Mouse (Mus musculus) heart, embryonic 10.5 days (tissue): ENCODE data around the gene Slc31a2. TPM values are rescaled to one million over a fixed set of nuclear protein-coding genes. Genes with fewer than 3 reads are reported as not detected.

Experiments used
- DNase-seq: peaks from one replicate; pipeline ENCODE4 v3.0.0-alpha.2; 2017; ENCODE audit warnings: low spot score
- H3K27ac ChIP-seq: fragments of 300-500 bp; sonication (generic); 2 replicates; pipeline ENCODE4 v1.5.1; 2016; ENCODE audit warnings: mild to moderate bottlenecking
- H3K27me3 ChIP-seq: fragments of 300-500 bp; sonication (generic); 2 replicates; pipeline ENCODE4 v1.6.1; 2016; ENCODE audit warnings: mild to moderate bottlenecking; ENCODE audit not compliant: poor library complexity, insufficient read depth, severe bottlenecking
- H3K36me3 ChIP-seq: fragments of 300-500 bp; sonication (generic); 2 replicates; pipeline ENCODE4 v1.6.1; 2016; ENCODE audit warnings: mild to moderate bottlenecking, moderate library complexity
- H3K4me1 ChIP-seq: fragments of 300-500 bp; sonication (generic); 2 replicates; pipeline ENCODE4 v1.6.1; 2016; ENCODE audit warnings: mild to moderate bottlenecking
- H3K4me3 ChIP-seq: fragments of 300-500 bp; sonication (generic); 2 replicates; pipeline ENCODE4 v1.5.1; 2016; ENCODE audit warnings: mild to moderate bottlenecking, moderate library complexity
- H3K9me3 ChIP-seq: fragments of 300-500 bp; sonication (generic); 2 replicates; pipeline ENCODE4 v1.6.1; 2016; ENCODE audit warnings: mild to moderate bottlenecking, moderate library complexity
- WGBS: fragments of 180-500 bp; shearing (Covaris S2); methylation state at CpG from one replicate; pipeline ENCODE4 v1.1.7; 2016; 5-methylcytosine and 5-hydroxymethylcytosine counted together
- polyA plus RNA-seq: library from polyadenylated mRNA; unstranded; fragments of >200 nt; fragmentation: Nextera tagmentation; extraction: Ambion mirVana; gene quantifications from 2 replicates; pipeline ENCODE4 v1.2.1, GENCODE M21; 2016

Gene Slc31a2
- polyA plus RNA-seq, 1 experiment from 2014 or later: 12.8 TPM

DNA sequence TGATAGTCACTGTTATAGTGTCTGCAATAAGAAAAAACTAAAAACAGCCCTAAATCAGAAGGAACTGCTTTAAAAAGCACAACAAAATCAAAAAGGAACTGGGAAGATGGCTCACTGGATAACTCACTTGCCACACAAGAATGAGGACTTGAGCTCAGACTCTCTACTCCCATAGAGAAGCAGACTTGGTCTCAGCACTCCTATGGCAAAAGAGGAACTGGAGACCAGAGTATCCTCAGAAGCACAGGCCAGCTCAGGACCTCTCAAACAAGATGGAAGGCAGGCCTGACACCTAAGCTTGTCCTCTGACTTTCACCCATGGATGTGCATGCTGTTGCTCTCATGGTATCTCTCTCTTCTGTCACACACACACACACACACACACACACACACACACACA lies 46.0 kb downstream of the Slc31a2 start:
- Histone ChIP-seq H3K9me3 (no peaks in the 10 kb centered on the region), H3K36me3 (peaks cover 62% of the 10 kb centered on the region), H3K27ac (no peak overlapping the region), H3K4me3 (no peak overlapping the region), H3K4me1 (no peaks in the 10 kb centered on the region), H3K27me3 (no peaks in the 10 kb centered on the region)
- no peak for DNase-seq

DNA sequence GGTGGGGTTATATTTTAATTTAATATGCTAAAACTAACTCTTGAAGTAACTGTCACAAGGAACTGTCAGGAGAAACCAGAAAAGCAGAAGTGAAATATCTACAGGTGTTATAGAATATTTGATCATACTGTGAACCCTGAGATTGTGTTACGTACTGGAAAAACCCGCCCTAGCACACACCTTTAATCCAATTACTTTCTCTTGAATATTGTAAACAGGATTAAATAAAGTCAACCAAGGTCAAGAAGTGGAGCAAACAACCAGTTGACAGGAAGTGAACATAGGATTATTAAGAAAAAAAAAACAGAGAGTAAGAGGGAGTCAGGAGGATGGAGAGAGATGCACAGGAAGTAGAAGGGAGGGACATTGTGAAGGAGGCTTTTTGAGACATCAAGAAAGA lies 50.5 kb downstream of the Slc31a2 start:
- Histone ChIP-seq H3K27ac (no peak overlapping the region), H3K9me3 (no peaks in the 10 kb centered on the region), H3K27me3 (no peaks in the 10 kb centered on the region), H3K4me1 (no peaks in the 10 kb centered on the region), H3K36me3 (peaks cover 49% of the 10 kb centered on the region), H3K4me3 (no peak overlapping the region)
- DNase-seq: no peak
- WGBS: 91% methylated on average over 2 of the region's 2 CpGs

DNA sequence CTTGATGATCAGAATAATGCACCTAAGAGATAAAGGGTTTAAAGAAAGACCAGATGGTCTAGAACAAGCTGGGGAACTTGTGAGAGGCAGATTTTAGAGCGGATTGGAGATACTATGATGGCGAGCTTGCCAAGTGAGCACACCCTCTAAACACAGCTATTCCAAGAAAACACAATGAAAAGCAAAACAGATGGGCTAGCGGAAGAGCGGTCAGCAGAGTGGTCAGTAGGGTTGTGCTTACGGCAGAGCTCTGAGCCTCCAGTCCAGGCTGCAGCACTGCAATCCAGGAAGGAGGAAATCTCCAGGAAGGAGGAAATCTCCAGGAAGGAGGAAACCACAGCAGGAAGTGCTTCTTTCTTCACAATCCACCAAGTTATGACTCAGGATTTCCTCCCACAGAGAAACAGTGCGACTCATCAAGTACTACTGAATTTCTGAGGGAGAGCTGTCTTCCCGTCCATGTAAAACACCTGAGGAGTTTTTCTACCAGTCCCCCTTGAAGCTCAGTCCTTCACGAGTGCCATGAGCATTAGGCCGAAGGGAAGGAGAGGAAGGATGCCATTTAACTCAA lies 51.4 kb downstream of the Slc31a2 start:
- no peak overlapping the region for H3K4me3 ChIP-seq
- no peaks in the 10 kb centered on the region for H3K27me3 ChIP-seq
- no peaks in the 10 kb centered on the region for H3K4me1 ChIP-seq
- no peak overlapping the region for H3K27ac ChIP-seq
- peaks cover 54% of the 10 kb centered on the region for H3K36me3 ChIP-seq
- DNase-seq: no peak
- H3K9me3 ChIP-seq: no peaks in the 10 kb centered on the region
- WGBS: 80% methylated on average over 9 of the region's 9 CpGs

DNA sequence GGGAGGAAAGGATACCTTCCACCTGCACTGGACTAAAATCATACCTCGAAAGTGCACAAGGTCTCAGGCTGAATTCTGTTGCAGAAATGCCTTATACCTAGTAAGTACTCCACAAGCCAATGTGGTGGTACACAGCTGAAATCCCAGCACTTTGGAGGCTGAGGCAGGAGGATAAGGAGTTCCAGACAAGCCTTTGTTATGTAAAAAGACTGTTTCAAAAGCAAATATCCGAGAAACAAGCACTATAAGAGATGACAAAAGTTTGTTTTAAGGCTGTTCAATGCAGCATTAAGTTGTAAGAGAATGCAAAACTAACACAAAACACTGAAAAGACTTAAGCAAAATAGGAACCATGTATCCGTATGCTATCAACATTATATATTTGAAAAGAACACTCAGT lies 52.2 kb downstream of the Slc31a2 start:
- H3K36me3 ChIP-seq: peaks cover 62% of the 10 kb centered on the region
- no peak for DNase-seq
- H3K27me3 ChIP-seq: no peaks in the 10 kb centered on the region
- H3K4me3 ChIP-seq: no peak overlapping the region
- no peak overlapping the region for H3K27ac ChIP-seq
- WGBS: 90% methylated on average over 3 of the region's 3 CpGs
- H3K9me3 ChIP-seq: no peaks in the 10 kb centered on the region
- H3K4me1 ChIP-seq: no peaks in the 10 kb centered on the region

DNA sequence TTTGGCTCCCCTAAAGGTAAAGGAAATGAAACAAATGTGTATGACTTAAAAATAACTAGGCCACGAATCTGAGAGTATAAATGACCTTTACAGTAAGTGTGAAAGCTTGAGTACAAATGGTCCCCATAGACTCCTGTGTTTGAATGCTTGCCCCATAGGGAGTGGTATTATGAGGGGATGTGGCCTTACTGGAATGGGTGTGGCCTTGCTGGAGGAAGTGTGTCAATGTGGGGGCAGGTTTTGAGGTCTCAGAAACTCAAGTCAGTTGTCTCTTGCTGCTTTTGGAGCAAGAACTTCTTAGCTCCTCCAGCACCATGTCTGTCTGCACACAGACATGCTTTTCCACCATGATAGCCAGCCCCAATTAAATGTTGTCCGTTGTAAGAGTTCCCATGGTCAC lies 54.1 kb downstream of the Slc31a2 start:
- Histone ChIP-seq H3K27me3 (no peaks in the 10 kb centered on the region), H3K4me1 (no peaks in the 10 kb centered on the region), H3K27ac (no peak overlapping the region), H3K4me3 (no peak overlapping the region), H3K9me3 (no peaks in the 10 kb centered on the region), H3K36me3 (peaks cover 72% of the 10 kb centered on the region)
- 92% methylated on average over 2 of the region's 2 CpGs for WGBS
- DNase-seq: no peak

DNA sequence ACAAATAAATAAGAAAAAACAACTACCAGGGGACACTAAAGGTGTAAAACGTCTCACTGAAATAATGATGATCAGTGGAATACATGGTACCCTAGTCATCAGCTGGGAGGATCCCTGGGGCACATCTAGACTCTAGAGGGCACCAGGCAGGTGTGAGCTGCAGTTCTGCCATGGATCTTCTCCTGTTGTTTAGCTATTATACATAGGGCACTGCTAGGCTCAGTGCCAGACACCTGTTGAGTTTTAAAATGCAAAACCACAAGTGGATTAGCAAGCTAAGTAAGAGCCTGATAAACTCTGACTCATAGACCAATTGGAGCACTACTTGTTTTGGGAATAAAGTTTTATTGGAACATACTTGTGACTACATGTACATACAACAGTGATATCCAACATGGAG lies 55.9 kb downstream of the Slc31a2 start:
- 53% methylated on average over 1 of the region's 1 CpGs for WGBS
- Histone ChIP-seq H3K9me3 (no peaks in the 10 kb centered on the region), H3K27ac (no peak overlapping the region), H3K4me1 (no peaks in the 10 kb centered on the region), H3K4me3 (no peak overlapping the region), H3K36me3 (peaks cover 79% of the 10 kb centered on the region), H3K27me3 (no peaks in the 10 kb centered on the region)
- DNase-seq: no peak

DNA sequence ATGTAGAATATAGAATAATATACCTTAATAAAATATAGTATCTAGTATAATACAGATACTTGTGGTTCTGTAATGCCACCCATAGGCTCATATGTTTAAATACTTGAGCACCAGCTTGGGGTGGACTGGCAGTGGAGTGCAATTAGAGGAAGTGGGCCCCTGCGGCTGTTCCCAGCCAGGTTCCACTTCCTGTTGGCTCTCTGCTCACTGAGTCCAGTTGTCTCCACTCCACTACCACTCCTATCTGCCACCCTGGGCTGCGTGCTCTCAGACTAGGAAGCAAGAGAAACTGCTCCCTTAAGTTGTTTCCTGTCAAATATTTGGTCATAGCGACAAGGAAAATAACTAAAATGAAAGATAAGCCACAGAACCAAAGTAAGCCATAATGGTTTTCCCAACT lies 60.3 kb downstream of the Slc31a2 start:
- WGBS: 83% methylated on average over 3 of the region's 3 CpGs
- peaks cover 78% of the 10 kb centered on the region for H3K36me3 ChIP-seq
- no peaks in the 10 kb centered on the region for H3K4me1 ChIP-seq
- no peak for DNase-seq
- H3K4me3 ChIP-seq: no peak overlapping the region
- no peaks in the 10 kb centered on the region for H3K27me3 ChIP-seq
- no peak overlapping the region for H3K27ac ChIP-seq
- H3K9me3 ChIP-seq: no peaks in the 10 kb centered on the region

DNA sequence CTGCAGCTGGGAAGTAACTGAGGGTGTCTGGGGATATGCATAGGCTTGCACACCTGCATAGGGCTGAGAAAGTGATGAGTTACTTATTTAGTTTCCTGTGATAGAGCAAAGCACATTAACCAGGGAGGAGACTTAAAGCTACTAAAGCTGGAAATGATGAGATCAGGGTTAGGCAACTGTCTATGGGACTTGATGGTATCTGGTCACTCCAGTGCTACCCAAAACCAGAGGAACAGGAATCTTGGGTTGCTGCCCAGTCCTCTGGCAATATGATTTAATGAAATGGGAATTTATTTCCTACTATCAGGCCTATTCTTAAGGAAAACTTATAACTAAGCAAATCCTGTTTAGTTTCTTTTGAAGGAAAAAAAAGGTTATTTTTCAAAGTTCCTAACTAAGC lies 63.7 kb downstream of the Slc31a2 start:
- no peak overlapping the region for H3K4me3 ChIP-seq
- no peak for DNase-seq
- H3K27me3 ChIP-seq: no peaks in the 10 kb centered on the region
- H3K4me1 ChIP-seq: no peaks in the 10 kb centered on the region
- H3K36me3 ChIP-seq: peaks cover 66% of the 10 kb centered on the region
- H3K9me3 ChIP-seq: no peaks in the 10 kb centered on the region
- H3K27ac ChIP-seq: no peak overlapping the region

DNA sequence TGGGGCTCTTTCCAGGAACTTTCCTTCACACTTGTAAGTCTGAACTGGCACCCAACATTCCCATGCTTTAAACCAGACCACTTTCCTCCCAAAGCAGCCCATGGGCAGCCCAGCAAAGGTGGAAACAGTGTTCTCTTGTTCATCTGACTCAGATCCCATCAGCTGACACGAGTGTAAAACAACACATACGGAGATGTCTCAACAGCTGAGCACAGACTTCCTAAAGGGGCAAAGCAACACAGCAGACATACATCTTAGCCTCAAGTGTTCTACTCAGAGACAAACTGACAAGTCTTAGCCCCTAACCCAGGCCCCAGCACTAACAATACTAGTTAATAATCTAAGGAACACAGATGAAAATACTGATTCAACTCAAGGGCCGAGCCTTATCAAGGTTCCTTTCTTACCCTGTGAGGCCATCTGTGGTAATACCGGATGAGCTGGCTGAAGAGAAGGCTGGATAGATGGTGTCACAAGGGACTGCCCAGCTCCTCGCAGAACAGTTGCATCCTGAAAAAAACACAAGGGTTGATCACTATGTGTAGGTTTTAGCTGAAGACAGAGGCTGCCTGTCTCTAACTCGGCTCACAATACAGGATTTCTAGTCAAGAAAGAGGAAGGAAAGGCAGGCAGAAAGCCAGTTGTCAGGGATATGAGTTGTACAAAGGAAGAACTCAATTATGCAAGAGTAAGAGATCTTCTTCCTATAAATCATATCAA lies 66.7 kb downstream of the Slc31a2 start:
- 63% methylated on average over 6 of the region's 6 CpGs for WGBS
- no peak for DNase-seq
- Histone ChIP-seq H3K27ac (no peak overlapping the region), H3K36me3 (peaks cover 58% of the 10 kb centered on the region), H3K9me3 (no peaks in the 10 kb centered on the region), H3K4me1 (no peaks in the 10 kb centered on the region), H3K27me3 (no peaks in the 10 kb centered on the region), H3K4me3 (no peak overlapping the region)

DNA sequence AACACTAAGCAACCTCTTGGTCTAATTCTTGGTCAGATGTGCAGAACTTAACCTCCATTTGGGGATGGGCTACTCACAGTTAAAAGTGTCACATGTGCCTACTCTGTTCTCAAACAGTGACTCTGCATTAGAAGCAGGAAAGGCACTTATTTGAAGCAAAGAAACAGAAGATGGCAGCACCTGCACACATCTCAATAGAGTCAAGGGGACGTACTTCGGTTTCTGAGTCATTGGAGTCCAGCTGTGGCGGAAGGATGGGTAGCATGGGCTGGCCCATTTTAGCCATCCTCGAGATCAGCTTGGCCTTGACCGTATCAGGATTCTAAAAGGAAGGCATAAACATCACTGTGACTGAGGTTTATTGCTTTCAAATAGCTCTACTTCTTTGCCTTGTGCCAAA lies 69.6 kb downstream of the Slc31a2 start:
- H3K9me3 ChIP-seq: no peaks in the 10 kb centered on the region
- 80% methylated on average over 5 of the region's 5 CpGs for WGBS
- no peaks in the 10 kb centered on the region for H3K4me1 ChIP-seq
- peaks cover 55% of the 10 kb centered on the region for H3K36me3 ChIP-seq
- H3K27me3 ChIP-seq: no peaks in the 10 kb centered on the region
- no peak overlapping the region for H3K4me3 ChIP-seq
- DNase-seq: no peak
- H3K27ac ChIP-seq: no peak overlapping the region

DNA sequence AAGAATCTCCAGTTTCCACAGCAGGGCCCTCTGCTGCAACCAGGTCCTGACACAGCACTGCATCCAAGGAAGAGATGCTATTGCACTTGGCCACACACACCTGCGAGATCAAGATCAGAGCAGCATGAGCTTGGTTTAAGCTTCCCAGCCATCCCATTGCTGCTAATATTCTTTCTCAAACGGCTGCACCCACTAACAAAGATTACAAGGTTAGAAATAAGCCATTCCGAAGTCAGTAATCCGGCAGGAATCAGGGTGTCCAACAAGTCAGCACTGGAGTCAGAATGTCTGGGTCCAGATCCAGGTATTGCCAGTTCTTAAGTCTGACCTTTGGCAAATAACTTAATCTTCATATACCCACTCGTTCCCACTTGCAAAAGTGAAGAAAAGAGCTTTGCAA lies 76.2 kb downstream of the Slc31a2 start:
- Histone ChIP-seq H3K27me3 (no peaks in the 10 kb centered on the region), H3K4me1 (no peaks in the 10 kb centered on the region), H3K9me3 (no peaks in the 10 kb centered on the region), H3K36me3 (peaks cover 38% of the 10 kb centered on the region), H3K4me3 (no peak overlapping the region), H3K27ac (no peak overlapping the region)
- no peak for DNase-seq
- WGBS: 86% methylated on average over 5 of the region's 5 CpGs

DNA sequence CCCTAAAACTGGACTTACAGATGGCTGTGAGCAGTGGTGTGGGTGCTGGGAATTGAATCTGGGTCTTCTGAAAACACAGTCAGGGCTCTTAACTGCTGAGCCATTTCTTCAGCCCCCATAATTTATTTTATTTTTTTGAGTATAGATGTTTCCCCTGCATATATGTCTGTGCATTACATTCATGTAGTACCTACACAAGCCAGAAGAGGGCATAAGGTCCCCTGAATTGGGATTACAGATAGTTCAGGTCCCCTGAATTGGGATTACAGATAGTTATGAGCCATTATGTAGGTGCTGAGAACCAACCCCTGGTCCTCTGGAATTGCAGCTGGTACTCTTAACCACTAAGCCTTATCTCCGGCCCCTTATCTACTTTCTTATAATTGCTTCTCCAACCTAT lies 81.6 kb downstream of the Slc31a2 start:
- DNase-seq: no peak
- Histone ChIP-seq H3K4me1 (no peaks in the 10 kb centered on the region), H3K9me3 (no peaks in the 10 kb centered on the region)

DNA sequence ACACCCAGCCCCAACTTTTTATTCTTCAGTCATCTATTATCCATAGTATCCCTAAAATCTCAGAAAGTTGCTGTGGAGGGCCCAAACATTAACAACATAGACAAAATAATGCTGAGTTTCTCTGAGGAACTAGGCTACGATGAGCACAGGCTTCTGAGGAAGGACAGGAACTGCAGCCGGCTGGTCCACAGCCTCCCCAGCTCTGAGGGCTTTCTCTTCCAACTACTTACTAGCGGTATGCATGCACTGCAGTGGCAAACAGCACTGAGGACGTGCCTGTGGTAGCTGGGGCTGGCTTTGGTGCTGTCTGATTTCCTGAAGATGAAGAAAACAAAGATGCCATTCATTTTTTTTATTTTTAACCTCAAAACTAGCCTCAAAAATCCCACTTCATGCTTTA lies 83.5 kb downstream of the Slc31a2 start:
- Histone ChIP-seq H3K27me3 (no peaks in the 10 kb centered on the region), H3K36me3 (peaks cover 33% of the 10 kb centered on the region), H3K4me1 (no peaks in the 10 kb centered on the region), H3K9me3 (no peaks in the 10 kb centered on the region), H3K4me3 (no peak overlapping the region), H3K27ac (no peak overlapping the region)
- DNase-seq: no peak
- 70% methylated on average over 4 of the region's 4 CpGs for WGBS

More for the DNA sequence above, 81.6 kb downstream of the Slc31a2 start:
- H3K36me3 ChIP-seq: peaks cover 39% of the 10 kb centered on the region
- WGBS: 83% methylated on average over 1 of the region's 1 CpGs
- H3K4me3 ChIP-seq: no peak overlapping the region
- H3K27ac ChIP-seq: no peak overlapping the region
- H3K27me3 ChIP-seq: no peaks in the 10 kb centered on the region
